Mouse (Mus musculus): ENCODE measurements around the gene Zfp383. TPM values are rescaled to one million over a fixed set of nuclear protein-coding genes. Genes with fewer than 3 reads are reported as not detected.
A peak's percentile ranks its signal among the peaks of the same experiment; 100 is the strongest.

Gene Zfp383
- polyA plus RNA-seq, 1 experiment from 2014 or later: 7.8 TPM

- Histone ChIP-seq H3K27ac (no peak overlapping the region), H3K9me3 (ENCODE audit: control insufficient read depth, low read length) (no peaks in the 10 kb centered on the region), H3K4me1 (replicated peaks; ENCODE audit: control insufficient read depth, insufficient read depth, low read length) (no peaks in the 10 kb centered on the region), H3K27me3 (ENCODE audit: control insufficient read depth, insufficient read depth, low read length) (no peaks in the 10 kb centered on the region), H3K36me3 (replicated peaks; ENCODE audit: control insufficient read depth, insufficient read depth) (0 out of 2 replicates have a peak, but pooled peaks cover 10% of the 10 kb centered on the region), H3K4me2 (replicated peaks) (no peak overlapping the region), H3K9ac (no peak overlapping the region), H3K4me3 (replicated peaks; ENCODE audit: low read length) (no peak overlapping the region)
- ATAC-seq (ENCODE audit: low FRiP score) (no peak), DNase-seq (ENCODE audit: low spot score) (no peak)
- 89% methylated on average over 6 of the region's 6 CpGs for WGBS
Observed at GRCm38 (mm10) chr7:29921439-29922093, 13.5 kb downstream of the Zfp383 start.

- Histone ChIP-seq H3K4me2 (replicated peaks) (no peak overlapping the region), H3K36me3 (replicated peaks; ENCODE audit: control insufficient read depth, insufficient read depth) (no peaks in the 10 kb centered on the region), H3K9ac (no peak overlapping the region), H3K27ac (no peak overlapping the region), H3K4me3 (replicated peaks; ENCODE audit: low read length) (no peak overlapping the region), H3K9me3 (ENCODE audit: control insufficient read depth, low read length) (no peaks in the 10 kb centered on the region), H3K27me3 (ENCODE audit: control insufficient read depth, insufficient read depth, low read length) (no peaks in the 10 kb centered on the region), H3K4me1 (replicated peaks; ENCODE audit: control insufficient read depth, insufficient read depth, low read length) (no peaks in the 10 kb centered on the region)
- WGBS: 70% methylated on average over 2 of the region's 2 CpGs
- DNase-seq (ENCODE audit: low spot score) (no peak), ATAC-seq (ENCODE audit: low FRiP score) (no peak)
Observed at GRCm38 (mm10) chr7:29922780-29923179, 14.8 kb downstream of the Zfp383 start.

- ATAC-seq (ENCODE audit: low FRiP score) (no peak), DNase-seq (ENCODE audit: low spot score) (no peak)
- Histone ChIP-seq H3K4me3 (replicated peaks; ENCODE audit: low read length) (no peak overlapping the region), H3K36me3 (replicated peaks; ENCODE audit: control insufficient read depth, insufficient read depth) (peaks cover 75% of the 10 kb centered on the region), H3K4me1 (replicated peaks; ENCODE audit: control insufficient read depth, insufficient read depth, low read length) (no peaks in the 10 kb centered on the region), H3K9ac (no peak overlapping the region), H3K4me2 (replicated peaks) (no peak overlapping the region), H3K9me3 (ENCODE audit: control insufficient read depth, low read length) (no peaks in the 10 kb centered on the region), H3K27me3 (ENCODE audit: control insufficient read depth, insufficient read depth, low read length) (no peaks in the 10 kb centered on the region), H3K27ac (no peak overlapping the region)
- WGBS: 82% methylated on average over 6 of the region's 6 CpGs
Observed at GRCm38 (mm10) chr7:29938856-29939255, 30.8 kb downstream of the Zfp383 start.

- H3K36me3 ChIP-seq (replicated peaks; ENCODE audit: control insufficient read depth, insufficient read depth): peaks cover 62% of the 10 kb centered on the region
Observed at GRCm38 (mm10) chr7:29941027-29941426, 33.0 kb downstream of the Zfp383 start.

GRCm38 (mm10) chr7:29942740-29943139 is 34.7 kb downstream of the Zfp383 start:
- Histone ChIP-seq H3K27ac (no peak overlapping the region), H3K4me1 (replicated peaks; ENCODE audit: control insufficient read depth, insufficient read depth, low read length) (no peaks in the 10 kb centered on the region), H3K9ac (no peak overlapping the region), H3K4me2 (replicated peaks) (no peak overlapping the region), H3K9me3 (ENCODE audit: control insufficient read depth, low read length) (no peaks in the 10 kb centered on the region), H3K4me3 (replicated peaks; ENCODE audit: low read length) (no peak overlapping the region), H3K27me3 (ENCODE audit: control insufficient read depth, insufficient read depth, low read length) (no peaks in the 10 kb centered on the region), H3K36me3 (replicated peaks; ENCODE audit: control insufficient read depth, insufficient read depth) (peaks cover 46% of the 10 kb centered on the region)
- 45% methylated on average over 2 of the region's 2 CpGs for WGBS
- no peak for ATAC-seq (ENCODE audit: low FRiP score)
- no peak for DNase-seq (ENCODE audit: low spot score)

More at GRCm38 (mm10) chr7:29941027-29941426, 33.0 kb downstream of the Zfp383 start:
- Histone ChIP-seq H3K4me1 (replicated peaks; ENCODE audit: control insufficient read depth, insufficient read depth, low read length) (no peaks in the 10 kb centered on the region), H3K9ac (no peak overlapping the region), H3K27me3 (ENCODE audit: control insufficient read depth, insufficient read depth, low read length) (no peaks in the 10 kb centered on the region), H3K4me2 (replicated peaks) (no peak overlapping the region), H3K9me3 (ENCODE audit: control insufficient read depth, low read length) (no peaks in the 10 kb centered on the region), H3K4me3 (replicated peaks; ENCODE audit: low read length) (no peak overlapping the region), H3K27ac (no peak overlapping the region)
- ATAC-seq (ENCODE audit: low FRiP score) (no peak), DNase-seq (ENCODE audit: low spot score) (no peak)
- 81% methylated on average over 11 of the region's 11 CpGs for WGBS

GRCm38 (mm10) chr7:29943720-29944119 is 35.7 kb downstream of the Zfp383 start:
- H3K9ac ChIP-seq: no peak overlapping the region
- H3K27ac ChIP-seq: no peak overlapping the region
- no peaks in the 10 kb centered on the region for H3K4me1 ChIP-seq (replicated peaks; ENCODE audit: control insufficient read depth, insufficient read depth, low read length)
- 81% methylated on average over 2 of the region's 2 CpGs for WGBS
- H3K9me3 ChIP-seq (ENCODE audit: control insufficient read depth, low read length): no peaks in the 10 kb centered on the region
- ATAC-seq (ENCODE audit: low FRiP score) (no peak), DNase-seq (ENCODE audit: low spot score) (no peak)
- H3K27me3 ChIP-seq (ENCODE audit: control insufficient read depth, insufficient read depth, low read length): no peaks in the 10 kb centered on the region
- H3K4me2 ChIP-seq (replicated peaks): no peak overlapping the region
- H3K36me3 ChIP-seq (replicated peaks; ENCODE audit: control insufficient read depth, insufficient read depth): peaks cover 51% of the 10 kb centered on the region
- H3K4me3 ChIP-seq (replicated peaks; ENCODE audit: low read length): no peak overlapping the region

GRCm38 (mm10) chr7:29944201-29944600 is 36.2 kb downstream of the Zfp383 start:
- DNase-seq (ENCODE audit: low spot score) (no peak), ATAC-seq (ENCODE audit: low FRiP score) (no peak)
- Histone ChIP-seq H3K27me3 (ENCODE audit: control insufficient read depth, insufficient read depth, low read length) (no peaks in the 10 kb centered on the region), H3K27ac (no peak overlapping the region), H3K36me3 (replicated peaks; ENCODE audit: control insufficient read depth, insufficient read depth) (peaks cover 56% of the 10 kb centered on the region), H3K9me3 (ENCODE audit: control insufficient read depth, low read length) (no peaks in the 10 kb centered on the region), H3K4me1 (replicated peaks; ENCODE audit: control insufficient read depth, insufficient read depth, low read length) (no peaks in the 10 kb centered on the region), H3K4me2 (replicated peaks) (no peak overlapping the region), H3K4me3 (replicated peaks; ENCODE audit: low read length) (no peak overlapping the region), H3K9ac (no peak overlapping the region)
- WGBS: 81% methylated on average over 2 of the region's 2 CpGs

GRCm38 (mm10) chr7:29953086-29953485 is 45.1 kb downstream of the Zfp383 start:
- Histone ChIP-seq H3K4me1 (replicated peaks; ENCODE audit: control insufficient read depth, insufficient read depth, low read length) (no peaks in the 10 kb centered on the region), H3K9ac (peak overlapping the region; percentile 84), H3K4me3 (replicated peaks; ENCODE audit: low read length) (peak overlapping the region; percentile 67), H3K36me3 (replicated peaks; ENCODE audit: control insufficient read depth, insufficient read depth) (peaks cover 23% of the 10 kb centered on the region), H3K27me3 (ENCODE audit: control insufficient read depth, insufficient read depth, low read length) (no peaks in the 10 kb centered on the region), H3K4me2 (replicated peaks) (peak overlapping the region; percentile 60), H3K27ac (peak overlapping the region; percentile 92), H3K9me3 (ENCODE audit: control insufficient read depth, low read length) (no peaks in the 10 kb centered on the region)
- ATAC-seq (ENCODE audit: low FRiP score): no peak
- 37% methylated on average over 10 of the region's 10 CpGs for WGBS
- no peak for DNase-seq (ENCODE audit: low spot score)

GRCm38 (mm10) chr7:29953513-29954401 is 45.7 kb downstream of the Zfp383 start, which contains the start of gene Zfp74:
Zfp74 (minus strand) TSS chr7:29954089.
- peaks cover 19% of the 10 kb centered on the region for H3K36me3 ChIP-seq (replicated peaks; ENCODE audit: control insufficient read depth, insufficient read depth)
- DNase-seq (ENCODE audit: low spot score) (peak; percentile 79), ATAC-seq (ENCODE audit: low FRiP score) (peak; percentile 91)
- no peaks in the 10 kb centered on the region for H3K27me3 ChIP-seq (ENCODE audit: control insufficient read depth, insufficient read depth, low read length)
- H3K4me1 ChIP-seq (replicated peaks; ENCODE audit: control insufficient read depth, insufficient read depth, low read length): no peaks in the 10 kb centered on the region
- peak within 1 kb of the TSS; percentile 84 for H3K9ac ChIP-seq
- 1% methylated on average over 52 of the region's 52 CpGs for WGBS
- H3K4me3 ChIP-seq (replicated peaks; ENCODE audit: low read length): peak within 1 kb of the TSS; percentile 67
- peak within 1 kb of the TSS; percentile 60 for H3K4me2 ChIP-seq (replicated peaks)
- no peaks in the 10 kb centered on the region for H3K9me3 ChIP-seq (ENCODE audit: control insufficient read depth, low read length)
- H3K27ac ChIP-seq: peak within 1 kb of the TSS; percentile 92
